Mouse (Mus musculus) midbrain, embryonic 14.5 days (tissue): Measurements from ENCODE around the gene Kcnk16. TPM values are rescaled to one million over a fixed set of nuclear protein-coding genes. Genes with fewer than 3 reads are reported as not detected.

ENCODE experiments used
- ATAC-seq: fragments of 200-750 bp; cut with Nextera tagmentation; 2 replicates; pipeline ENCODE4 v1.8.0; 2017; ENCODE audit warnings: moderate number of reproducible peaks, moderate library complexity; ENCODE audit not compliant: low FRiP score, low TSS enrichment
- DNase-seq: peaks from one replicate; pipeline ENCODE4 v3.0.0-alpha.2; 2015
- H3K27ac ChIP-seq: fragments of 300-500 bp; sonication (generic); replicated peaks from 2 replicates; pipeline ENCODE4 v1.5.1; 2014; ENCODE audit warnings: mild to moderate bottlenecking, low read depth, low read length, moderate library complexity
- H3K27me3 ChIP-seq: fragments of 300-500 bp; sonication (generic); 2 replicates; pipeline ENCODE4 v1.6.1; 2014; ENCODE audit warnings: low read length, control low read depth, mixed read lengths; ENCODE audit not compliant: control insufficient read depth, insufficient read depth
- H3K36me3 ChIP-seq: fragments of 300-500 bp; sonication (generic); 2 replicates; pipeline ENCODE4 v1.6.1; 2014; ENCODE audit warnings: low read length, control low read depth; ENCODE audit not compliant: control insufficient read depth, insufficient read depth
- H3K4me1 ChIP-seq: fragments of 300-500 bp; sonication (generic); 2 replicates; pipeline ENCODE4 v1.6.1; 2014; ENCODE audit warnings: mild to moderate bottlenecking, antibody characterized with exemption, low read length, control low read depth; ENCODE audit not compliant: control insufficient read depth, insufficient read depth
- H3K4me2 ChIP-seq: fragments of 300-500 bp; sonication (generic); 2 replicates; pipeline ENCODE4 v1.6.1; 2014; ENCODE audit warnings: mild to moderate bottlenecking, low read length, moderate library complexity
- H3K4me3 ChIP-seq: fragments of 300-500 bp; sonication (generic); replicated peaks from 2 replicates; pipeline ENCODE4 v1.5.1; 2014; ENCODE audit warnings: low read depth, low read length
- H3K9ac ChIP-seq: fragments of 300-500 bp; sonication (generic); replicated peaks from 2 replicates; pipeline ENCODE4 v1.6.1; 2014; ENCODE audit warnings: mild to moderate bottlenecking, low read length, moderate library complexity
- H3K9me3 ChIP-seq: fragments of 300-500 bp; sonication (generic); 2 replicates; pipeline ENCODE4 v1.6.1; 2016; ENCODE audit warnings: low read length, control low read depth, mixed read lengths; ENCODE audit not compliant: control insufficient read depth
- WGBS: fragments of 180-500 bp; shearing (Covaris S2); extraction: QIAGEN DNeasy Blood & Tissue Kit; methylation state at CpG from one replicate; pipeline ENCODE4 v1.1.7; 2014; 5-methylcytosine and 5-hydroxymethylcytosine counted together
- polyA plus RNA-seq: library from polyadenylated mRNA; unstranded; fragments of >200 nt; fragmentation: Nextera tagmentation; extraction: Ambion mirVana; gene quantifications from 2 replicates; pipeline ENCODE4 v1.2.1, GENCODE M21; 2014

The Kcnk16 gene
- polyA plus RNA-seq, 1 experiment from 2014 or later: not detected

- ATAC-seq (no peak), DNase-seq (no peak)
- Histone ChIP-seq H3K4me3 (no peak overlapping the region), H3K27ac (no peak overlapping the region), H3K4me1 (no peaks in the 10 kb centered on the region), H3K9me3 (no peaks in the 10 kb centered on the region), H3K27me3 (no peaks in the 10 kb centered on the region), H3K36me3 (no peaks in the 10 kb centered on the region), H3K9ac (no peak overlapping the region), H3K4me2 (no peak overlapping the region)
- WGBS: 86% methylated on average over 5 of the region's 5 CpGs
Measured at GRCm38 (mm10) chr14:20215826-20216225, 53.2 kb downstream of the Kcnk16 start.

DNA sequence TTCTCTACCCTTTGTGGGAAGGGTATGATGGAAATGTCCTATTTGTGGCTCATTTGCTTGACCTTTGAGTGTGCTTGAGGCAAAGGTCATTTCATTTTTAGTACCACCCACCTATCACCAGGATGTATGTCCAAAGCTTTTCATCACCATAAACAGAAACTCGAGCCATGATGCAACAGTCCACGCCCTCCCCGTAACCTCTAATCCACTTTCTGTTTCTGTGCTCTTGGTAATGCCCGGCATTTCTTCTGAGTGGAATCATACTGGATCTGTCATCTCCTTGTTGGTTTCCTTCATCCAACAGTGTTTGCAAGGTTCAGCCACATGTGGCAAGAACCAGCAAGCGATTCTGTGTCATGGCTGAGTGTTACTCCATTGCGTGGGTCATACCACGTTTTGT lies 54.9 kb downstream of the Kcnk16 start:
- H3K9me3 ChIP-seq: no peaks in the 10 kb centered on the region
- no peaks in the 10 kb centered on the region for H3K36me3 ChIP-seq
- no peaks in the 10 kb centered on the region for H3K4me1 ChIP-seq
- no peak for ATAC-seq
- H3K4me2 ChIP-seq: no peak overlapping the region
- H3K27me3 ChIP-seq: no peaks in the 10 kb centered on the region
- no peak overlapping the region for H3K9ac ChIP-seq
- WGBS: 93% methylated on average over 7 of the region's 7 CpGs
- no peak overlapping the region for H3K4me3 ChIP-seq
- H3K27ac ChIP-seq: no peak overlapping the region
- no peak for DNase-seq

- Histone ChIP-seq H3K9me3 (no peaks in the 10 kb centered on the region), H3K27ac (no peak overlapping the region), H3K9ac (no peak overlapping the region), H3K4me2 (no peak overlapping the region), H3K4me1 (no peaks in the 10 kb centered on the region), H3K36me3 (no peaks in the 10 kb centered on the region), H3K4me3 (no peak overlapping the region), H3K27me3 (no peaks in the 10 kb centered on the region)
- no peak for ATAC-seq
- WGBS: 31% methylated on average over 9 of the region's 9 CpGs
- no peak for DNase-seq
Measured at GRCm38 (mm10) chr14:20211754-20212601, 57.0 kb downstream of the Kcnk16 start.

Other genes with a start within 250 kb of the Kcnk16 start
- gene Saysd1, start 130.7 kb downstream of the Kcnk16 start, polyA plus RNA-seq: 13.7 and 15.1 TPM in 2 replicates
- gene Kcnk5, start 87.4 kb downstream of the Kcnk16 start, polyA plus RNA-seq: 0.43 and 0.88 TPM in 2 replicates
- 10.2 and 10.7 TPM in 2 replicates for gene Nudt13, start 25.5 kb upstream of the Kcnk16 start, polyA plus RNA-seq
- 43.7 and 55.1 TPM in 2 replicates for gene Ecd, start 78.9 kb upstream of the Kcnk16 start, polyA plus RNA-seq
- 37.1 and 46.6 TPM in 2 replicates for gene Fam149b, start 79.0 kb upstream of the Kcnk16 start, polyA plus RNA-seq
- 89.1 and 119 TPM in 2 replicates for gene Dnajc9, start 119.7 kb upstream of the Kcnk16 start, polyA plus RNA-seq
- gene Mrps16, start 124.4 kb upstream of the Kcnk16 start, polyA plus RNA-seq: 62.8 and 68.3 TPM in 2 replicates
- 0.38 and 1.00 TPM in 2 replicates for gene Cfap70, start 183.0 kb upstream of the Kcnk16 start, polyA plus RNA-seq
- gene Anxa7, start 210.9 kb upstream of the Kcnk16 start, polyA plus RNA-seq: 9.4 and 11.6 TPM in 2 replicates
- 0.27 and 0.49 TPM in 2 replicates for gene Mss51, start 227.7 kb upstream of the Kcnk16 start, polyA plus RNA-seq